Comparison of ENCODE assay signal across 10 mouse cellular contexts in genomic region chr1:74771467-74771844, GRCm38 (mm10). TPM values are rescaled to one million over a fixed set of nuclear protein-coding genes. Genes with fewer than 3 reads are reported as not detected.
DNase-seq lines count a peak whose midpoint lies in the region; ATAC-seq and TF ChIP-seq lines count a peak whose summit lies in the region.
"Had no signal": no experiment of that assay in that cellular context is flagged by ENCODE, and none has a peak within 500 bp of the region (broad histone marks: within the 10 kb centered on the region; RNA-seq: fewer than 3 reads in every experiment).

No protein-coding gene starts in this region.

- no peaks in the 10 kb centered on the region for H3K36me3 ChIP-seq in heart, adult 2 months (ENCODE audit: control insufficient read depth, insufficient read depth, low read length)
- no peaks in the 10 kb centered on the region for H3K36me3 ChIP-seq in ES-Bruce4 (ENCODE audit: control insufficient read depth, insufficient read depth, low read length, poor library complexity, severe bottlenecking)
- no peaks in the 10 kb centered on the region for H3K36me3 ChIP-seq in hindbrain, embryonic 12.5 days
- H3K36me3 ChIP-seq in midbrain, embryonic 12.5 days, result no peaks in the 10 kb centered on the region

- no peak for TF ChIP-seq POLR2A in heart, adult 2 months (IDR thresholded peaks at IDR 0.05; ENCODE audit: insufficient read depth, low read depth, low read length)
- TF ChIP-seq POLR2A in ES-Bruce4 (IDR thresholded peaks at IDR 0.05; ENCODE audit: insufficient read depth, low read length), result no peak

- TF ChIP-seq EP300 in heart, adult 2 months (IDR thresholded peaks at IDR 0.05; ENCODE audit: insufficient read depth, low read depth, low read length), result no peak
- TF ChIP-seq EP300 in ES-Bruce4 (IDR thresholded peaks at IDR 0.05; ENCODE audit: insufficient read depth, low read depth, low read length), result no peak

- H3K79me2 ChIP-seq in heart, adult 2 months (replicated peaks; ENCODE audit: control insufficient read depth, insufficient read depth, low read length), result no peaks in the 10 kb centered on the region

- intact Hi-C loops in heart, adult 2 months (cut with DNase I), result no loop called here

- H3K4me1 ChIP-seq in heart, adult 2 months (ENCODE audit: control insufficient read depth, insufficient read depth, low read length), result peaks cover 1% of the 10 kb centered on the region; the same call in 1 of the 2 replicates
- no peaks in the 10 kb centered on the region for H3K4me1 ChIP-seq in ES-Bruce4 (ENCODE audit: control insufficient read depth, insufficient read depth, low read length)
- H3K4me1 ChIP-seq in hindbrain, embryonic 12.5 days, result peaks cover 25% of the 10 kb centered on the region
- peaks cover 28% of the 10 kb centered on the region for H3K4me1 ChIP-seq in midbrain, embryonic 12.5 days

- no peak for TF ChIP-seq CTCF in heart, adult 2 months (IDR thresholded peaks at IDR 0.05)
- no peak for TF ChIP-seq CTCF in ES-Bruce4 (IDR thresholded peaks at IDR 0.05; ENCODE audit: low read depth, low read length)

- no peak for ATAC-seq in hindbrain, embryonic 12.5 days (ENCODE audit: low FRiP score)
- peak; percentile 36; the same call in 1 of the 2 replicates for ATAC-seq in midbrain, embryonic 12.5 days (ENCODE audit: low FRiP score, low read depth)

- H3K27me3 ChIP-seq in heart, adult 2 months (ENCODE audit: control insufficient read depth, insufficient read depth, low read length), result peaks cover 11% of the 10 kb centered on the region
- peaks cover 24% of the 10 kb centered on the region for H3K27me3 ChIP-seq in ES-Bruce4 (ENCODE audit: control insufficient read depth, insufficient read depth, low read length, poor library complexity, severe bottlenecking)
- H3K27me3 ChIP-seq in hindbrain, embryonic 12.5 days, result peaks cover 97% of the 10 kb centered on the region
- H3K27me3 ChIP-seq in midbrain, embryonic 12.5 days, result peaks cover 97% of the 10 kb centered on the region

- peak overlapping the region; percentile 40 for H3K4me3 ChIP-seq in heart, adult 2 months
- peak overlapping the region; percentile 42 for H3K4me3 ChIP-seq in ES-Bruce4 (ENCODE audit: low read depth, low read length)
- peak overlapping the region; percentile 51 for H3K4me3 ChIP-seq in hindbrain, embryonic 12.5 days
- peak overlapping the region; percentile 51 for H3K4me3 ChIP-seq in midbrain, embryonic 12.5 days

- no peak for DNase-seq in heart, adult 2 months
- DNase-seq in heart, adult 9 months (ENCODE audit: low spot score in 2 of 2), result no peak
- DNase-seq in MN1 (ENCODE audit: low spot score), result no peak
- DNase-seq in thymus, postnatal 36 days, result no peak
- DNase-seq in embryo, embryonic 9.5 days (ENCODE audit: extremely low spot score), result no peak
- DNase-seq: gastrocnemius, postnatal 10 days had no signal

- no peaks in the 10 kb centered on the region for H3K9me3 ChIP-seq in ES-Bruce4 (replicated peaks; ENCODE audit: control insufficient read depth, insufficient read depth, low read length, poor library complexity, severe bottlenecking)
- H3K9me3 ChIP-seq in hindbrain, embryonic 12.5 days (replicated peaks), result no peaks in the 10 kb centered on the region
- H3K9me3 ChIP-seq in midbrain, embryonic 12.5 days, result no peaks in the 10 kb centered on the region

- H3K9ac ChIP-seq in heart, adult 2 months (ENCODE audit: low read depth, low read length), result no peak overlapping the region
- H3K9ac ChIP-seq in ES-Bruce4 (ENCODE audit: low read depth, poor library complexity, severe bottlenecking), result peak overlapping the region; percentile 37
- H3K9ac ChIP-seq in hindbrain, embryonic 12.5 days, result peak overlapping the region; percentile 56
- H3K9ac ChIP-seq in midbrain, embryonic 12.5 days (replicated peaks), result peak overlapping the region; percentile 49

- H3K27ac ChIP-seq in heart, adult 2 months, result no peak overlapping the region
- no peak overlapping the region for H3K27ac ChIP-seq in ES-Bruce4 (ENCODE audit: insufficient read depth, low read length)
- no peak overlapping the region for H3K27ac ChIP-seq in hindbrain, embryonic 12.5 days
- no peak overlapping the region for H3K27ac ChIP-seq in midbrain, embryonic 12.5 days (replicated peaks)

- H3K4me2 ChIP-seq in hindbrain, embryonic 12.5 days (replicated peaks), result peak overlapping the region; percentile 95
- H3K4me2 ChIP-seq in midbrain, embryonic 12.5 days (replicated peaks), result peak overlapping the region; percentile 94

- 0% methylated on average over 19 of the region's 26 CpGs for WGBS in heart, adult 2 months
- WGBS in hindbrain, embryonic 12.5 days, result 0% methylated on average over 5 of the region's 26 CpGs
- under 1% methylated on average over 18 of the region's 26 CpGs for WGBS in midbrain, embryonic 12.5 days

RNA-seq across cellular contexts. Expression of gene Wnt6, which starts 0.2 kb away (rescaled TPM):
- total RNA-seq in heart, adult 2 months (2021), result under 1 TPM; 0.32 to 0.70 TPM
- polyA plus RNA-seq in heart, adult 2 months (2012; rRNA removed), result 0.38 and 0.39 TPM in 2 replicates
- polyA plus RNA-seq in ES-Bruce4 (2011; ENCODE audit: insufficient read depth, insufficient read length, low read depth, missing spikeins), result 5.0 and 5.6 TPM in 2 replicates
- polyA plus RNA-seq in hindbrain, embryonic 12.5 days (2016; fragmentation: Nextera tagmentation; extraction: Ambion mirVana), result 9.6 and 11.4 TPM in 2 replicates
- 5.0 and 7.9 TPM in 2 replicates for polyA plus RNA-seq in midbrain, embryonic 12.5 days (2016; fragmentation: Nextera tagmentation; extraction: Ambion mirVana)

RNA-seq across cellular contexts. Expression of gene Wnt10a, which starts 19.9 kb away (rescaled TPM):
- not detected for total RNA-seq in heart, adult 2 months (2021)
- not detected in 2 replicates for polyA plus RNA-seq in heart, adult 2 months (2012; rRNA removed)
- 0.79 and 0.81 TPM in 2 replicates for polyA plus RNA-seq in ES-Bruce4 (2011; ENCODE audit: insufficient read depth, insufficient read length, low read depth, missing spikeins)
- 1.2 and 2.3 TPM in 2 replicates for polyA plus RNA-seq in hindbrain, embryonic 12.5 days (2016; fragmentation: Nextera tagmentation; extraction: Ambion mirVana)
- 1.7 and 1.8 TPM in 2 replicates for polyA plus RNA-seq in midbrain, embryonic 12.5 days (2016; fragmentation: Nextera tagmentation; extraction: Ambion mirVana)
- total RNA-seq: megakaryocyte, adult 5-6 weeks had no signal

RNA-seq across cellular contexts. Expression of gene Prkag3, which starts 22.4 kb away (rescaled TPM):
- total RNA-seq in heart, adult 2 months (2021), result 1 to 10 TPM; 1.1 to 1.3 TPM
- 2.1 and 3.0 TPM in 2 replicates for polyA plus RNA-seq in heart, adult 2 months (2012; rRNA removed)
- 0.21 and 0.23 TPM in 2 replicates for polyA plus RNA-seq in ES-Bruce4 (2011; ENCODE audit: insufficient read depth, insufficient read length, low read depth, missing spikeins)
- 0.21 and 0.38 TPM in 2 replicates for polyA plus RNA-seq in hindbrain, embryonic 12.5 days (2016; fragmentation: Nextera tagmentation; extraction: Ambion mirVana)
- not detected in 2 replicates for polyA plus RNA-seq in midbrain, embryonic 12.5 days (2016; fragmentation: Nextera tagmentation; extraction: Ambion mirVana)
- total RNA-seq: megakaryocyte, adult 5-6 weeks had no signal

RNA-seq across cellular contexts. Expression of gene Cyp27a1, which starts 58.1 kb away (rescaled TPM):
- 10 to 100 TPM; 10.1 to 18.1 TPM for total RNA-seq in heart, adult 2 months (2021)
- 17.0 and 22.2 TPM in 2 replicates for polyA plus RNA-seq in heart, adult 2 months (2012; rRNA removed)
- 1.9 and 2.5 TPM in 2 replicates for polyA plus RNA-seq in ES-Bruce4 (2011; ENCODE audit: insufficient read depth, insufficient read length, low read depth, missing spikeins)
- 3.2 and 4.6 TPM in 2 replicates for polyA plus RNA-seq in hindbrain, embryonic 12.5 days (2016; fragmentation: Nextera tagmentation; extraction: Ambion mirVana)
- 4.2 and 5.8 TPM in 2 replicates for polyA plus RNA-seq in midbrain, embryonic 12.5 days (2016; fragmentation: Nextera tagmentation; extraction: Ambion mirVana)
